Mouse (Mus musculus) mature B cell (primary cell): ENCODE measurements around the gene Dpp9.
"Not testable (repeated sequence)": the region's sequence is repeated elsewhere in the genome, so short reads cannot be mapped to it uniquely, and the experiment has no call there.

Source experiments
- in situ Hi-C: fragments of 300-500 bp; cut with MboI; formaldehyde crosslinking; loops from 2 replicates; pipeline ENCODE4 v1.14.3; 2019

The Dpp9 gene

GRCm38 (mm10) chr17:56218377-56219191 is at the start of gene Dpp9:
Dpp9 (minus strand) TSS chr17:56218905.
- in situ Hi-C loops, result no loop called here

DNA sequence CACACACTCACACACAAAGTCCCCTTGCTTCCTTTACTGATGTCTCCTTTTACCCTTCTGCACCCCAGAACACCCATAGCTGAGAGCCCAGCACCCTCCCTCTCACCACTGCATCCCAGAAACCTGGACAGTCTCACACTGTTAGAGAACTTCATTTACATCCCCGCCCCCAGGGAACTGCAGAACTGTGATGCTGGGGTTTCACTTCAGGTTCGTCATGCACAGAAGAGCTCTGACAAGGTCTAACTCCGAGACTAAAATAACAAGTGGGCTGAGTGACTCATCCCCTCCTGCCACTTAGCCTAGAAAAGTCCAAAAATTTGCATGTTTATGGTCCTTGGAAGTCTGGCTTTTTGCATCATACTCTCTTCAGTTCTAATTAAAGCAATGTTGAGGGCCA is 47.6 kb upstream of the Dpp9 start:
- in situ Hi-C loops, result no loop called here

DNA sequence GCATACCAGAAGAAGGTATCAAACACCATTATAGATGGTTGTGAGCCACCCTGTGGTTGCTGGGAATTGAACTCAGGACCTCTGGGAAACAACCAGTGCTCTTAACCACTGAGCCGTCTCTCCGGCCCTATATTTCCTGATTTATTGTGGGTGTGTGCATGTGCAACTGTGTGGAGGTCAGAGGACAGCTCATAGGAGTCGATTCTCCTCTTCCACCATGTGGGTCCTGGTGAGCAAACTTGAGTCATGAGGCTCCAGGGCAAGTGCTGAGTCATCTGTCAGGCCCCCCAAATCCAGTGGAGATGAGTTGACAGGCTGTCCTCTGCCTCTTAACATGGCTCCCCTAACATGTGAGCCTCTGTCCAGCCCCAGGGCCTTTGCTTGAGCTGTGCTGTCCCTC is 47.2 kb upstream of the Dpp9 start:
- in situ Hi-C loops, result no loop called here

GRCm38 (mm10) chr17:56265011-56265410 is 46.3 kb upstream of the Dpp9 start:
- in situ Hi-C loops, result no loop called here

DNA sequence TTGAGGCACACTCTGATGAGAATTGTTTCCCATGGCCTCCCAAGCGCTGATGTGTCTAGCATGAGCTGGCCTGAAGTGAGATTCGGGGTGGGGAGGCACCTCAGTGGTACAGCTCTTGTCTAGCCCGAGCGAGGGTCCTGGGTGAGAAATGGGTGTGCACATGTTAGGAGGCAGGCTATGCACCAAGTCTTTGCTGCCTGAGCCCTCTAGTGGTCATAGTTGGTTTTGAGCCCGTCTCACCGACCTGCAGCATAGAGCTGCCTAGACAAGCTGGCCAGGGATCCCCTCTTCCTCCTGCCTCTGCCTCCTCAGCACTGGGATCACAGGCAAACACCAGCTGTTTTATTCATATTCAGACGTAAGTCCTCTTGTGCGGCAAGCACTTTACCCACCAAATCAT is 45.3 kb upstream of the Dpp9 start:
- in situ Hi-C loops, result no loop called here

- in situ Hi-C loops, result no loop called here
These were observed 44.0 kb upstream of the Dpp9 start for GRCm38 (mm10) chr17:56262645-56263094.

DNA sequence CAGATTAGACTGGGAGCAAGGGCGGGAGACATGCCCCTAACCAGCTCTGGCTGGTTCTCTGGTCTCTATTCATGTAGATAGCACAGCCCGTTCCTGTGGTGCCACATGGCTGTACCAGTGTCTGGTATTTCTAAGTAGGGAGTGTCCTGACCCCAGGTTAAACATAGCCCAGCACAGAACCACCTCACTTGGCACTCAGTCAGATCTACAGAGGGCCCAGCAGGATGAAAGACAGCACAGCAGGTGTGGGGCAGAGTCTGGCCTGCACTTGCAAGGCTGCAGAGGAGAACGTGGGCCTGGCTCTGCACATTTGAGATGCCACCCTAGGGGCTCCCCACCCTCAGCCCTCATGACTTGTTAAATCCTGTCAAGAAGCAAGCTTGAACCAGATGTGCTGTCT is 42.5 kb upstream of the Dpp9 start:
- in situ Hi-C loops, result no loop called here

- in situ Hi-C loops, result no loop called here
These were observed 40.8 kb upstream of the Dpp9 start for GRCm38 (mm10) chr17:56259301-56260037.

GRCm38 (mm10) chr17:56258812-56259211 is 40.1 kb upstream of the Dpp9 start:
- in situ Hi-C loops, result not testable (repeated sequence)

- in situ Hi-C loops, result not testable (repeated sequence)
These were observed 39.6 kb upstream of the Dpp9 start for GRCm38 (mm10) chr17:56258269-56258668.

DNA sequence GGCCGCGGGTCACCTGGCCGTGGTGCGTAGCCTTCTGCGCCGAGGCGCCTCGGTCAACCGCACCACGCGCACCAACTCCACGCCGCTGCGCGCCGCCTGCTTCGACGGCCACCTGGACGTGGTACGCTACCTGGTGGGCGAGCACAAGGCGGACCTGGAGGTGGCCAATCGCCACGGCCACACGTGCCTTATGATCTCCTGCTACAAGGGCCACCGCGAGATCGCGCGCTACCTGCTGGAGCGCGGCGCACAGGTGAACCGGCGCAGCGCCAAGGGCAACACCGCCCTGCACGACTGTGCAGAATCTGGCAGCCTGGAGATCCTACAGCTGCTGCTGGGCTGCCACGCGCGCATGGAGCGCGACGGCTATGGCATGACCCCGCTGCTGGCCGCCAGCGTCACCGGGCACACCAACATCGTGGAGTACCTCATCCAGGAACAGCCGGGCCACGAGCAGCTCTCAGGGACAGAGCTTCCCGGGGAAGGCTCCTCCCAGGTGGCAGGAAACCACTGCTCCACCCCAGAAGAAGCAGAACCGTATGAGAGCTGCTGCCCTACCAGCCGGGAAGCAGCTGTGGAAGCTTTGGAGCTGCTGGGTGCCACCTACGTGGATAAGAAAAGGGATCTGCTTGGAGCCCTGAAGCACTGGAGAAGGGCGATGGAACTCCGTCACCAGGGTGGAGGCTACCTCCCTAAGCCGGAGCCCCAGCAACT is 38.6 kb upstream of the Dpp9 start:
- in situ Hi-C loops, result no loop called here

GRCm38 (mm10) chr17:56256239-56256881 is 37.7 kb upstream of the Dpp9 start, which contains the start of gene Fem1a:
Fem1a (plus strand) TSS chr17:56256810.
- in situ Hi-C loops, result no loop called here

- in situ Hi-C loops, result no loop called here
These were observed 37.1 kb upstream of the Dpp9 start for GRCm38 (mm10) chr17:56255863-56256238.

DNA sequence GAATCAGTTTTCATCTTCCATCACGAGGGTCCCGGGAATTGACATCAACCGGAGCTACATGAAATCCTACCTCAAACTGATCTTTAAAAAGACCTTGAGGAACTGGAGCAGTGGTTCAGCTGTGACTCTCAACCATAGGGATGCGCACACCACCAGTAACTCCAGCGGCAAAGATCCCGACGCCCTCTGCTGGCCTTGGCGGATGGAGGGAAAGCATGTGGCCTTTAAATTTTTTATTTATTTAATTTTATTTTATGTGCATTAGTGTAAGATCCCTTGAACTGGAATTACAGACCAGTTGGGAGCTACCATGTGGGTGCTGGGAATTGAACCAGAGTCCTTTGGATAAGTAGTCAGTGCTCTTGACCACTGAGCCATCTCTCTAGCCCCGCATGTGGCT is 36.7 kb upstream of the Dpp9 start:
- in situ Hi-C loops, result no loop called here

DNA sequence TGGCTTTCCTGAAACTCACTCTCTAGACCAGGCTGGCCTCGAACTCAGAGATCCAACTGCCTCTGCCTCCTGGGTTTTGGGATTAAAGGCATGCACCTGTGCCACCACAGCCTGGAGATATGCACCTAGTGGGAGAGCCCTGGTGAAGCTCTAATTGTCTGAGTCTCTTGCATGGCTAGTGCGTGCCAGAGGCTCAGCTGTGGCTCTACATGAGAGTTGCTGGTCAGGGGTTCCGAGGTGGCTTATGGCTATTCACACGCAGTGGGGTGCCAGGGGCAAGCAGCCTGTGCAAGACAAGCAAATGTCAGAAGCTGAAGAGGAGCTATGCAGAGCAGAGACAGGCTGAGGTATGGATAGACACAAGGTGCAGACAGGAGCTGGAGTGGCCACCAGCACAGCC is 36.0 kb upstream of the Dpp9 start:
- in situ Hi-C loops, result no loop called here

DNA sequence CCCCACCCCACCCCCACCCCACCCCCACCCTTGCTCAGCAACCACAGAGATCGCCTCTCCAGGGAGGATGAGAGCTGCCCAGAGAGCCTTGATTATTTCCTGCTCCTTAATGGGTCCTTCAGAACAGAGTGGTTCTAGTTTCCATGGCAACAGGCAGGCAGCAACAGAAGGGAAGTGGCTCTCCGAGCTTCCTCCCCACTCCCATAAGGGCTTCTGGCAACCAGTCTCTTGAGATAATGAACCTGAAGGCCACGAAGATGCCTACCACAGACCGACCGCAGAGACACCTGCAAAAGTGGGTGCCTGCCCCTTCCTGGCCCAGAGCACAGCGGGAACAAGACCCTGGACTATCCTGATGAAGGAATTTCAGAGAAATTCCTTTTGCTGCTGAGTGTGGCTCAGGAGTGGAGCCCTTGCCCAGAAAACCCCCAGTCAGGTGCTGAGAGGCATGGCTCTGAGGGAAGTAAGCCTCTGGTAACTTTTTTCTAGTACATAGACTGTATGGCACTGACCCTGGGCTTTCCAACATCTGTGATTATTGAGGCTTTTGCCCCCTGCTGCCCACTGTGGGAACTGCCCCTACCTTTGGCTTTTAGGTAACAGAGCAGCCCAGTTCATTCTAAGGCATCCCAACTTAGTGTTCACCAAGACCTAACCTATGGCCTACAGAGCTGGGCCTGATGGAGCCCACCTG is 32.6 kb upstream of the Dpp9 start:
- in situ Hi-C loops, result no loop called here

- in situ Hi-C loops, result no loop called here
These were observed 26.9 kb upstream of the Dpp9 start for GRCm38 (mm10) chr17:56245608-56246007.

- in situ Hi-C loops, result no loop called here
These were observed 23.1 kb upstream of the Dpp9 start for GRCm38 (mm10) chr17:56241541-56242401.

GRCm38 (mm10) chr17:56233818-56234469 is 15.2 kb upstream of the Dpp9 start:
- in situ Hi-C loops, result no loop called here

DNA sequence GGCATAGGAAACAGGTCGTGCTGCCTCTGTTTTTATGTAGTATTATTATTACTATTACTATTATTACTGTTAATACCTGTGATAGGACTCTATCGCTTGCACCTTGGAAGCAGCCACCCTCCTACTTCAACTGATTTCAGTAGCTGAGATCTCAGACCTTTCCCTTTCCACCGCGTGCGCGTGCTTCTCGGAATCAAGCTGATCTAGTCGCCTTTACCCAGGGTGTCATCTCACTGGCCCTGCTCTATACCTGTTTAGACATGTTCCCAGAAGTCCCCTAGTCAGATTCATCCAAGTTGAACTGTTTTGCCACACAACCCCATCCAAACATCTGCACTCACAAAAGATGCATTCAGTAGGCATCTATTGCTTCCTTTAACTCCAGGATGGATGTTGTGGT is 14.7 kb upstream of the Dpp9 start:
- in situ Hi-C loops, result no loop called here
